Comparison of ENCODE assay signal across 22 mouse cellular contexts in genomic region chr10:39157321-39157720, GRCm38 (mm10). TPM values are rescaled to one million over a fixed set of nuclear protein-coding genes. Genes with fewer than 3 reads are reported as not detected.
"Had no signal": no experiment of that assay in that cellular context is flagged by ENCODE, and none has a peak within 500 bp of the region (broad histone marks: within the 10 kb centered on the region; RNA-seq: fewer than 3 reads in every experiment).

No protein-coding gene starts in this region.

- H3K4me1 ChIP-seq: lung, embryonic 15.5 days; midbrain, embryonic 10.5 days; midbrain, embryonic 12.5 days; neural tube, embryonic 13.5 days; neural tube, embryonic 15.5 days had no signal

- H3K9ac ChIP-seq: lung, embryonic 15.5 days; midbrain, embryonic 12.5 days; neural tube, embryonic 13.5 days; neural tube, embryonic 15.5 days had no signal

- H3K4me3 ChIP-seq: lung, embryonic 15.5 days; midbrain, embryonic 10.5 days; midbrain, embryonic 12.5 days; myocyte; neural tube, embryonic 13.5 days; neural tube, embryonic 15.5 days had no signal

- H3K36me3 ChIP-seq: lung, embryonic 15.5 days; midbrain, embryonic 12.5 days; neural tube, embryonic 15.5 days had no signal

- H3K4me2 ChIP-seq: lung, embryonic 15.5 days; midbrain, embryonic 12.5 days; neural tube, embryonic 13.5 days; neural tube, embryonic 15.5 days had no signal

- H3K27me3 ChIP-seq: lung, embryonic 15.5 days; midbrain, embryonic 12.5 days; neural tube, embryonic 13.5 days; neural tube, embryonic 15.5 days had no signal

- ATAC-seq: lung, postnatal 0 days; midbrain, embryonic 16.5 days had no signal

- H3K27ac ChIP-seq: lung, embryonic 15.5 days; midbrain, embryonic 10.5 days; midbrain, embryonic 12.5 days; neural tube, embryonic 13.5 days; neural tube, embryonic 15.5 days had no signal

- DNase-seq: lung, adult 2 months; lung, postnatal 14 days; lung, postnatal 36 days; midbrain, embryonic 14.5 days; retina, postnatal 1 day; right cerebral cortex, adult 18-20 months; right cerebral cortex, postnatal 25 days; right cerebral cortex, postnatal 4 days; spleen, adult 18-20 months; thymus, adult 18-20 months; thymus, postnatal 14 days; thymus, postnatal 36 days had no signal

- H3K9me3 ChIP-seq: lung, embryonic 15.5 days; midbrain, embryonic 10.5 days; midbrain, embryonic 12.5 days; neural tube, embryonic 13.5 days; neural tube, embryonic 15.5 days had no signal

RNA-seq across cellular contexts. Expression of gene Ccn6, which starts 6.3 kb away (rescaled TPM):
- total RNA-seq: megakaryocyte, adult 5-6 weeks; megakaryocyte-erythroid progenitor cell, adult 5-6 weeks had no signal
- polyA plus RNA-seq: lung, postnatal 0 days; myocyte had no signal

RNA-seq across cellular contexts. Expression of gene Fam229b, which starts 23.6 kb away (rescaled TPM):
- total RNA-seq: megakaryocyte-erythroid progenitor cell, adult 5-6 weeks had no signal
